Mouse (Mus musculus) large intestine, adult 2 months (tissue): ENCODE measurements around the gene Casd1. TPM values are rescaled to one million over a fixed set of nuclear protein-coding genes. Genes with fewer than 3 reads are reported as not detected.
A peak's percentile ranks its signal among the peaks of the same experiment; 100 is the strongest.
"Not testable (repeated sequence)": the region's sequence is repeated elsewhere in the genome, so short reads cannot be mapped to it uniquely, and the experiment has no call there.

Source experiments
- DNase-seq: peaks from one replicate; pipeline ENCODE4 v3.0.0-alpha.2; 2012; ENCODE audit warnings: low read depth, low spot score
- WGBS: fragments of 180-500 bp; shearing (Covaris S2); methylation state at CpG from one replicate; pipeline ENCODE4 v1.1.7; 2018; 5-methylcytosine and 5-hydroxymethylcytosine counted together
- polyA plus RNA-seq: library from polyadenylated mRNA; depleted of rRNA; stranded (reverse); fragments of >200 nt; gene quantifications from 2 replicates; pipeline ENCODE4 v1.2.3, GENCODE M21; 2012

Casd1 gene
- polyA plus RNA-seq, 1 experiment: 8.6 TPM

DNA sequence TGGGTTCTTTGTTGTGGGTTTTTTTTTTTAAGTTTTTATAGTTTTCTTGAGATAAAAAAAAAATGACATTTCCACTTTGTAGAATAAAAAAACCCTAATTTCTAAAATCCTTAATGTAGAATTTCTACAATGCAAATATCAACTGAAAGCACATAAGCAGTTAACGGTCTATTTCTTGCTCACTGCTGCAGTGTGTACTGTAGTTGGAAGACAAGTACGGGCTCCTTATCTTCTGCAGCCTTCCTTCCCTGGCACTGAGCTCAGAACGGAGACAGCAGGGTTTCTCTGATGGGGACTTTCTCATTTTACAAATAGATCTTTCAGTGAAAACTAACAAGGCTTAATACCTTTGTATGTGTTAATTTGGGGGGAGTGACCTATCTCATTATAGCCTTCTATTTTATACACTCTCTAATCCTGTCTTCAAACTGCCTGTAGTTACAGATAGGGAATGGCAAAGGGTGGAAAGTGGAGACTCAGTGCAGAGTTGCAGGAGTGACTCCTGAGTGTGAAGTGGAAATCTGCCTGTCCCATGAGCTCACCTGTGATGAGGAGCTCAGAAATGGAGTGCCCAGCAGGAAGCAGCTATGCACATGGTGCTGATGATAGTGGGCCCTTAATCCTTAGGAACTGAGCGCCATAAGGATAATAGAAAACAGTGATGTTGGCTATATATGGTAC, 9.7 kb downstream of the Casd1 start:
- WGBS: 95% methylated on average over 4 of the region's 4 CpGs

DNA sequence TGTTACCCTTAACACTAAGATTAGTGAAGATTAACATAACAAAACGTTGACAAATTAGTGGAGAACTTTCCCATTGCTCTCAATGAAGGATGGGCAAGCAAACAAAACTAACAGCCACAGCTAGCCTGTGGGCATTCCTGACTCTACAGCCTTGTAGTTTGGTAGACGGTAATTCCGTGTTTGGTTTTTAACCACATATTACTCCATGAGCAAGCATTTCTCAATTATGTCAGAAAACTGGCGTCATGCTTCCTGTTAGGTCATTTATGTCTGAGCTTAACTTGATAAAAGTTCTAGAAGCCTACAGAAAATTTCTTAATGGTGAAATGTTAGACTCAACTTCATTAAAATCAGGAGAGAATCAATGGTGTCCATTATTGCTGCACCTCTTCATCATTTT, 11.2 kb downstream of the Casd1 start:
- no peak for DNase-seq
- 75% methylated on average over 4 of the region's 4 CpGs for WGBS

More for the DNA sequence above, 9.7 kb downstream of the Casd1 start:
- no peak for DNase-seq

DNA sequence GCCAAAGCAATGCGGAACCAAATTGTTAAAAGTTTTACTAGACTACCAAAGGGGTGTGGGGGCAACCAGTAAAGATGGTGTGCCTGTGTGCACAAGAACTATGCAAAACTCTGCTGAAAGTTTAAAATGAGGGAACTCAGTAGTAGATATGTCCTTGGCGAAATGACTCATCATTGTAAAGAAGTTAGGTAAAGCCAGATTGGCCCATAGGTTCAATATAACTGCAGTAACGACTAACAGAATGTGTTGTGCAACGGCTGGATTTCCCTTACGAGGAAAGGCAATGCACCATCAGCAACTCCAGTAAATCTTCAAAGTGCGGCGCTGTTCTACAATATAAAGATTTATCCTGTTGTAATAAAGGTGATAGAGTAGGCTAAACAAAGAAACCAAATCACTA, 11.8 kb downstream of the Casd1 start:
- WGBS: 51% methylated on average over 7 of the region's 7 CpGs
- DNase-seq: peak; percentile 52

DNA sequence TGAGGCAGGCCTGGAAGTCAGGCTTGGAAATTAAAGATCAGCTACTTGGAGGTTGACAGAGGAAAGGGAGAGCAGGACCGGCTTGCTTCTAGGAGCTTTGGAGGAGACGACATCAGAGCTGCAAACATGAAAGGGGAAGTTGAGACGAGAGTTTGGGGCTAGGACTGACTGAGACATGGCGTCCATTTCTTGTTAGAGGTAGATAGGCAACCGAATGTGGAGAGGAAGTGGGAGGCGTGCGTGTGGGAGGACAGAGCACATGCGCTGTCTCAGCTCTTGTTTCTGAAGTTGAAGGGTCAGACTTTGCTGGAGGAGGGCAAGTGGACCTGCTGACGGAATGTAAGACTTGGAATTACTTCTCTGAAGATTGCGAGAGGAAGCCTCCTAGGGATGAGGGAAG, 17.3 kb downstream of the Casd1 start:
- WGBS: 85% methylated on average over 10 of the region's 10 CpGs
- no peak for DNase-seq

DNA sequence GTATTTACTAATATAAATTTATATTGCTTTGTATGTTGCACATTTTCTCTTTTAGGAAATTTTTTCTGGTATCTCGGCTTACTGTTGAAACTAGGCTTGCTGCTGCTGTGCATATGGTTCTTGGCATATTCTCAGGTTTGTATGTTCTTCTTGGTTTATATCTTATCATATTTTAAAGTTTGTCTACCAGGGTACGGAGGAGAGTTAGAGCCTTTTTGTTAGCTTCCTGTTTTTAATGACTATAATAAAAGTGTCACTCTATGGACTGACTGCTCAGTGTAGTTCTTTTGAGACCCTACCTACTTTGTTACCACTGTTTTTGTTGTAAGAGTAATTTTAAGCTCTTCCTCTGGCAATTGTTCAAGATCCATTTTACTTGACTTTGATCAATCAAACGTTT, 30.8 kb downstream of the Casd1 start:
- 45% methylated on average over 3 of the region's 3 CpGs for WGBS
- DNase-seq: no peak

DNA sequence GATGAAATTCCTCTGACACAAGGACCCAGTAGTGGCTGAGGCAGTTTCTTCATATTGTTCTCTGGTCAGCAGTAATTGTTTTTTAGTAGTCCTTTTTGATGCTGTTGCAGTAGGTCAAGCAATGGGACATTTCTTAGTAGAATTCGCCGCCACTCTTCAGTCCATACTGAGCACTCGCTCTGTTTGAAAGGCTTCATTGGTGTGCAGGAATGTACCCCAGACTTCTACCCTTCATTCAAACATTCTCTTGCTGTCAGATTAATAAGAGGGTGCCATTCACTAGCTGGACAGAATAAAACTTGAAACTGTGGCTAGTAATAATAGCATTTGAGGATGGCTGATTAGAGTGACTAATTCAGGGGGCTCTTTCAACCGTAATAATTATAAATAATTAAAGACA, 32.5 kb downstream of the Casd1 start:
- no peak for DNase-seq
- WGBS: 97% methylated on average over 4 of the region's 4 CpGs

DNA sequence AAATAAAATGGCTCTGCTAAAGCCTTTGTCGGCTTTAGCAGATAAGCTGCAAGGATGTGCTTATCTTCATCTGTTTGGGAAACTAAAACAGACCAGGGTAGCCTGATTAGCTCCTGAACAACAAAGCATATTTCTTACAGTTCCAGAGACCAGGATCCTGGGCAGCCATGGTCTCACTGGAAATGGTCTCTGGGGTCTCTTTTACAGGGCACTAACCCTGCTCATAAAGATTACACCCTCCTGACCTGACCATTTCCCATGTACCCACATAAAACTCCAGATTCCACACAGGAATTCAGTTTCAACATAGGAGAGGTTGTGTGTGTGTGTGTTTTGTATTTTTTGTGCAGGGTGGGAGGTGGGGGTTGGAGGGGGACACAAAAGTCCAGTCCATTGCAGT, 34.2 kb downstream of the Casd1 start:
- no peak for DNase-seq
- 50% methylated on average over 1 of the region's 1 CpGs for WGBS

DNA sequence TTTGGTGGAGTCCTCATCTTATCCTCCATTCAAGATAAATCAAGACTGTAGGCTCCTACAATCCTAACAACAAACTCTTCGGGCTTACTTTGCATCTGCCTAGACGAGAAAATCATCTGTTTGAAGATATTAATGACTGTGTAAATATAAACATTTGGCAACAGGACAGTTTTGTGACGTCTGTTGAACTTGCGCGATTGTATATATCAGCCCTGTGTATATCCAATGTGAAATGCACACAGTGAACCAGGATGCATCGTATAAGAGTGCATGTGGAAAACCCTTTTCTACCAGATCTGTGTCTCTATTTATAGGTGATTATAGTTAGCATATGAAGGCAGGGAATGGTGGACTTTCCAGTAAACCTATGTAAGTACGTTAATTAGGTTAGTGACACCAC, 41.4 kb downstream of the Casd1 start:
- no peak for DNase-seq
- 82% methylated on average over 7 of the region's 7 CpGs for WGBS

DNA sequence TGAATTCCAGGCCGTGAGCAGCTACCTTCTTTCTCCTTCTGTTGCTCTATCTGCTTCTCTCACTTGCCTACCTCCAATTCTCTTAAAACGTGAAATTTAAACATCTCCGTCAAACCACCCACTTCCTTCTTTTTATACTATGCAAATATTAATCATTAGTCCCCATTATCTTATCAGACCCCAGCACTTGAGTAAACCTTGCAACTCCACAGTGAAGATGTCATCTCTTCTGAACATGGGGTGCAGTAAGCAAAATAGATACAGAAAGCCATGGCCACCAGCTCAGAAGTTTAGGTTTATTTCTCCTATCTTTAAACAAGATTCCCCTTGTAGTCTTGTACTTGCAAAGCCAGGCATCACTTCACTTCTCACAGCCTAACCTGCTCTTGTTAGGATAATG, 46.7 kb downstream of the Casd1 start:
- no peak for DNase-seq
- WGBS: 58% methylated on average over 3 of the region's 3 CpGs

DNA sequence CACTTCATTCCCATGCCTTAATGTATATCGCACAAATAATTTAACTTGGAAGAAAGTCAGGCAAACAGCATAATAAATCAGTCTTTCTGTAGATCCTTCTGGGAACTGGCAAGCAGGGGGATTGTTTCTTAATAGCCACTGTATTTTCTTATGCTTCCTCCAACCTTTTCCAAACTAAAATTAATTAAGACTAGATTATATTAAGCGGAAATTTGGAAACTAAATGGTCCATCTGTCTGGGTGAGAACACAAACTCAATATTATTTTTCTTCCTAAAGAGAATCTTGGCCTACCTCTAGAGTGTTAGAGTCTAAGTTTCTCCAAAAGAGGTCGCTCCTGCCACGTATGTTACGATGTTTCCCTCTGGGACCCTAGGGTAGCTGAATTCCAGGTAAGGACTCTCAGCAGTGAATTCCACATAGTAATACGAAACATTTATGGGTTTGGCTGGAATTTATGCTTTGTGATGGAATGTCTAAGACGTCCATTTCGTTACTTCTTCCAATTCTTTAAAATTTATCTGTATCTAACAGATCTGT, 52.0 kb downstream of the Casd1 start:
- DNase-seq: no peak
- 82% methylated on average over 8 of the region's 8 CpGs for WGBS

DNA sequence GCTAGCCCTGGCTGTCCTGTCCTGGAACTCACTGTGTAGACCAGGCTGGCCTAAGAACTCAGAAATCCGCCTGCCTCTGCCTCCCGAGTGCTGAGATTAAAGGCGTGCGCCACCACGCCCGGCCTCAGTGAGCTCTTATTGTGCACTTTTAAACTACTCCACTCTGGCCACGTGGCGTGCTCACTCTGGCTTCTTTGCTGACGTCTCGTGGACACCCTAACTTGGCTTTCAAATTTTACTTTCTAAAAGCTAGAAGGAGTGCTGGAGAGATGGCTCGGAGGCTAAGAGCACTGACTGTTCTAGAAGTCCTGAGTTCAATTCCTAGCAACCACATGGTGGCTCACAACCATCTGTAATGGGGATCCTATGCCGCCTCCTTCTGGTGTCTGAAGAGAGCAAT, 53.1 kb downstream of the Casd1 start:
- WGBS: 95% methylated on average over 12 of the region's 12 CpGs

DNA sequence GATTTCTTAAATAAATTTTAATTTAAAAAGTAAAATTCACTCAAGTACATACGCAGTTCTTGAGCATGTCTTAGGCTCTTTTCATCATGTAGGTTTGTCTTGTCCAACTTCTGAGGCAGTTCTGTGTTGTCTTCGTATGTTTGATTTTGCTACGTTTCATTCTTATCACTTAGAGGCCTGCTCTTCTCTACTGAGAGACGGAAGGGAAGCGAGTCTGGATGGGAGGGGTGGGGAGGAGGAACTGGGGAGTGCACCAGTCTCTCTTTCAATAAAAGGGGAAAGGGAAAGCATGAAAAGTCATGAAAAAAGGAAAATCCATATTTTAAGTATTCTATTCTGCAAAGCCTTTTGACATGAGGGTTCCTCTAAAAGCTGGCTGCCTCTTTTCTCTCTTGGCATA, 54.8 kb downstream of the Casd1 start:
- no peak for DNase-seq
- 55% methylated on average over 5 of the region's 5 CpGs for WGBS

More for the DNA sequence above, 53.1 kb downstream of the Casd1 start:
- not testable (repeated sequence) for DNase-seq

DNA sequence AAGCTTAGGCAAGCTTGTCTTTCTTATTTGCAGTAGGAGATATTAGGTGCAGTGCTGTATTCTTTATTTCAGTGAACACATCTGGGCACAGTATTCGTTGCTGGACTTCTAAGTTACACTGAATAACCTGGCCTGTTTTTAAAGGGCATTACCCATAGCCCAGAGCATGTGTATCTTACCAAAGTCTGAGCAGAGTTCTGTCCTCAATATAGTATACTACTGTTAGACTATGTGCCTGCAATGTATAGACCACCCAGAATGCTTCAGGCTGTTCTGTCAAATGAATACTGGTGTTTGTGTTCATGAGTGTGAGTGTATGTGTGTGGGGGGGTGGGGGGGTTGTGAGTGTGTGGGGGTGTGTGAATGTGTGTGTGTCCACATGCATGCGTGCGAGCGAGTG, 55.3 kb downstream of the Casd1 start:
- no peak for DNase-seq
- 89% methylated on average over 4 of the region's 4 CpGs for WGBS

DNA sequence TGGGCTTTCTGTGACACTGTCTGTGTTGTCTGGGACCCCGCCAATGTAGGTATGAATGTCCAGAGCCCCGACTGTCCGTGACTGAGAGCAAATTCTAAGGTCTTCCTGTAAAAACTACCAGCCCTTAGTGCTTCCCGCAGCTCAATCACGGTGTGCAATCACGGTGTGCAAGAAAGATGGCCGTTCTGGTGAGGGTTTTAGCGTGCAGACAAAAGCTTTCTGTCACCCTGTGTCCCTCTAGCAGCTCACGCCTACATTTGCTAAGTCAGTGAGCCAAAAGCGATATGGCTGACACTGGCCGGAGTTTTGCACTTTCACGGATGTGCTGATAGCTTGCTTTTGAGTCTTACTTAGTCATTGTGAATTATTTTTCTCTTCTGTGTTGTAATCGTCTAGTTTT, 58.2 kb downstream of the Casd1 start:
- no peak for DNase-seq
- WGBS: 84% methylated on average over 13 of the region's 13 CpGs

DNA sequence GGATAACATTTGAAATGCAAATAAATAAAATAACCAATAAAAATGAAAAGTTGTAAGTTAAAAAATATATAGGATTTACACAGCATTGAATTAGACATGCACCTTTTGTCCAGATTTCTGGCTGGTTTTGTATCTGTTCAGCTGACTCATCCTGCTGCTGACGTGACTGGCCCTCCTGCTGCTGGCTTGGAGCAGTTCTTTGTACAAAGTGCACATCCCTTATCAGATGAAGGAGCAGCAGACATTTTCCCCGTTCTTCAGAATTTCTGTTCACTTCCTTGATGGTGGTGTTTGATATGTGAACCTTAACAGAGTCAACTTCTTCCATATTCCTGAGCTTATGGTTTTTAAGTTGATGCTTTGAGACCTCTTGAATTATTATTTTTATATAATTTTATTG, 62.9 kb downstream of the Casd1 start:
- no peak for DNase-seq
- 24% methylated on average over 2 of the region's 2 CpGs for WGBS

DNA sequence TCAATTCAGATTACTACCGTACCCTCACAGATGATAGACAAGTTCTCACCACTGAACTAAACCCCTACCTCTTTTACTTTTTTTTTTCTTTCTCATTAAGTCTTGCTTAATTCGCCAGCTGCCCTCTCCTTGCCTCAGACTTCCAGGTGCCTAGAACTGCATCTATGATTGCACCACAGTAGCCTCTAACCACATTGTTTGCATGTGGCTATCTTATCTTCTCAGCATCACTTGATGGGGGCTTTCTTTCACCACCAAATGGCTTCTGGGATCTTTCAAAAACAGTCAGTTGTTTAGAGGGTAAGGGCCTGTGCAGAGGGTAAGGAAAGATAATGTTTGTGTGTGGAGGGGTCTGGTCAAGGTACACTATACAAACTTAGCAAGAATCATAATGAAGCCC, 63.7 kb downstream of the Casd1 start:
- WGBS: 73% methylated on average over 2 of the region's 2 CpGs
- DNase-seq: no peak

DNA sequence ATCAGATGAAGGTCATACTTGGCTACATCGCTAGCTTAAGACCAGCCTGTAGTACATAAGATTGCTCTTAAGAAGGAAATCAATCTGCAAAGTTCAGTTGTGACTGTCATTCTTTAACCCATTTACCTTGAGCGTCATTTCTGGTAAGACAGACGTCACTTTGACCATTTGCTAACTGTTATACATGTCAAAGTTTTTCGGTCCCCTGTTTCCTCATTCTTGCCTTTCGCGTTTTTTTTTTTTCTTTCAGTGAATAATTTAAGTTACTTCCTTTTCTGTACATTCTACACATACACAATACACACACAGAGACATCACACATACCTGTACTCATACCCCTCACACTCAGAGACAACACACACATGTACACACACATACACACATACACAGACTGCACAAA, 64.5 kb downstream of the Casd1 start:
- no peak for DNase-seq
- 77% methylated on average over 6 of the region's 6 CpGs for WGBS

DNA sequence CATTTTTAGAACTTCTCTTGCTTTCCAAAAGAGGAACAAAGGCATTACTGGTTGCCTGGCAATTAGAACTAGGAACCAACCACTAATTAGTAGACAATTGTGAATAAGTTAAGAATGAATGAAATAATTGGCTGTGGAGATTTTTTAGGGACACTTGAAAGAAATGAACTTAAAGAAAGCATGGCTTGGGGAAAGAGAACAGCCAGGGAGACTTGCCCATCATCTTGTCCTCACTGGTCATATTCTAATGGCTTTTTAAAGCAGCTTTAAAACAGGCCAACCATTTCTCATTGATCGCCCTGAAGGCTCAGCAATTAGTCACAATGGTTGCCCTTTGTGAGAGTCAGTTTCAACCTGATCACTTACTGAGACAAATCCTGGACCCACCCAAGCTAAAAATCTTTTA, 76.7 kb downstream of the Casd1 start:
- DNase-seq: no peak
- WGBS: 73% methylated on average over 1 of the region's 1 CpGs

DNA sequence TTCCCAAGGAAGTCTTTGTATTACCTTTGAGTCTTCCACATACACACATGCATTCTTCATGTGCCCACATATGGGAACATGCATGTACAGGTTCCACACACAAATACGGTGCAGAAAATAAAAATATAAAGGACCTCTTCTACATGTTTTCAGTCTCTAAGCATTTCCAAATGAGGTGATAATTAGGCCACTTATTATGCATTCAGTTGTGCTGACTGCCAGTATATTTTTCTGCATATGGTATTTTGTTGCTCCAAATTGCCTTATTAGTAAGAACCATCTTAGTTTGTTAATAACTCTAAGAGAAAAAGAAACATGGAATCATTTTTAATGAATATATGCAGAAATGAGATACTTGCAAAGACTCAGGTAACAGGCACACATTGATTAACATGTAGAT, 79.3 kb downstream of the Casd1 start:
- 95% methylated on average over 1 of the region's 1 CpGs for WGBS
- no peak for DNase-seq

DNA sequence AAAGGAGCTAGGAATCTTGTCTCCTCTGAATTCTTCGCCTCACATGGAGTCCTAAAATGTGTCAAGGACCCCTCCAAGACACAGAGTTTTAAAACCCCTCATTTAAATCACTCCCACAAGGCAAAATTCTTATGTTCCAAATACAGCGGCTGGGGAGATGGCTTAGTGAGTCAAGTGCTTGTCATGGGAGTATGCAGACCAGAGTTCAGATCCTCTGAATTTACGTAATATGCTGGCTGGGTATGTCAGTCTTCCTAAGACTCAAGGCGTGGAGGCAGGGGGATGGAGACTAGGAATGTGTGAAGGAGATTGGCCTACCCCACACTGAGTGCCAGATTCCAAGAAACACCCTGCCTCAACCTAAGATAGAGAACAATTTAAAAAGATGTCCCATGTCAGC, 79.9 kb downstream of the Casd1 start:
- DNase-seq: no peak
- WGBS: 86% methylated on average over 4 of the region's 4 CpGs

DNA sequence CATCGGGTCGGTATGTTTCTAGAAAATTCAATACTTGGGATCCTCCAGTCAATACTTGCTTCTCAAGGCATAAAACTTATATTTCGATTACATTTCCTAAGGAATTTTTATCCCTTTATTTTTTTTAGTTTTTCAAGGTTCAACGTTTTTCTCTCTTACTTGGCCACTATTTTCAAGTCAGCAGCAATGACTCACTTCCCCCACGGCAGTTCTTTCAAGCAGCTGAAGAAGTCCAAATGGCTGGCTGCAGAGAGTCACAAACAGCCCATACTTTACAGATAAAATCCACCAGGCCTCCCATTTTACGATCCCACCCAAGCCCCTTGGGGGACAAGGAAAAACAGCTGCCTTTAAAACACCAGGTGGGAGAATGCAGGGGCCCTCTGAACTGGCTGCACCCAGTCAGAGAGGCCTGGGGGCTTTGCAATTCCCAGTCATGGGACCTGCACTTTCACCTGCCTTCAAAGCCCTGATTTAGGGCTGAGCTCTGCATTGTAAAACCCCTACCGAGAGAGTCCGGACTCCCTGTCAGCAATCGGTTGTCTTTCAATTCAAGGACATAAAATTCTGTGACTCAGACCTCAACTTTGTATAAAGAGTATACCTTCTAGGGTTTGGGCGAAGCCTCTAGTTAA, 84.2 kb downstream of the Casd1 start:
- WGBS: 45% methylated on average over 10 of the region's 10 CpGs
- no peak for DNase-seq
